Mouse (Mus musculus) splenic B cell, adult 2 months (primary cell): ENCODE measurements around the gene Hoxc11.

ENCODE experiments used
- DNase-seq: peaks from one replicate; pipeline ENCODE4 v3.0.0-alpha.2; 2011; ENCODE audit warnings: low read depth, low spot score
- H3K27me3 ChIP-seq: 2 replicates; pipeline ENCODE4 v1.6.1; 2012; ENCODE audit warnings: mild to moderate bottlenecking, low read length, moderate library complexity, mixed read lengths; ENCODE audit not compliant: control insufficient read depth, poor library complexity, insufficient read depth, severe bottlenecking
- H3K36me3 ChIP-seq: 2 replicates; pipeline ENCODE4 v1.6.1; 2012; ENCODE audit warnings: mild to moderate bottlenecking, low read length, moderate library complexity, mixed read lengths; ENCODE audit not compliant: control insufficient read depth, poor library complexity, insufficient read depth, severe bottlenecking

Gene Hoxc11

DNA sequence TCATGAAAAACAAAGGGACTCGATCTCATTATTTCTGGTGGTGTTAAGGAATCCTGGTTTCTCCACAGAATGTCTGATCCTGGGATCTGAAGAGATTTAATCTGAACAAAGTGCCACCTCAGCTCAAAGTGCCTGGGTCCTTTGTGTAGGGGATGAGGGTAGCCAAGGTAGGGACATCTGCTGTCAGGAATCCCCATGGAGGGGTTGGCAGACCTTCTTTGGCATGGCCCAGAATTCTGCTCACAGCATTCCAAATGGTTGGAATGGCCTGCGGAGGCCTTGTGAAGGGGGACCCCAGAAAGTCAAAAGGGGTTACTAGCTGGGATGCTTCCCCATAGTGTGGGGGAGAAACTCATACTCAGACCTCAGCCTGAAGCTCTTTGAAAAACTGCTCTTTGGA lies 5.4 kb upstream of the Hoxc11 start:
- DNase-seq = no peak
- Histone ChIP-seq H3K27me3 (peaks cover 6% of the 10 kb centered on the region; the same call in 1 of the 2 replicates), H3K36me3 (no peaks in the 10 kb centered on the region)

DNA sequence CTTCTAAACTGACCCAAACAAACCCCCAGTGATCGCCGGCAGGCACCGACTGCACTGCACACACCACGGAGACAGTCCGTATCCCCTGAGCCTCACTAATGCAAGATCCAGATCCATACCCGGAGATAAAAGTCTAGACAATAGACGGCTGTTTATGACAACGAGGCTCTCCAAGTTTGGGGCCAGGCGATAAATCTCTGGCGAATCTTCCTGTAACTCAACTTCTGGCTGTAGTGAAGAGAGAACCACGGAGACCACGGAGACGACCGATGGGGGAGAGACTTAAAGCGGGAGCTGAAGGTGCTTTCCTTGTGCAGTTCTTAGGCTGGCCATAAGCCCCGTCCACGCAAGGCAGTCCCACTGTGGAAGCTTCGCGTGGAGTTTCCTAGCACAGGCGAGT lies 4.5 kb upstream of the Hoxc11 start:
- Histone ChIP-seq H3K36me3 (no peaks in the 10 kb centered on the region), H3K27me3 (peaks cover 6% of the 10 kb centered on the region; the same call in 1 of the 2 replicates)
- no peak for DNase-seq

DNA sequence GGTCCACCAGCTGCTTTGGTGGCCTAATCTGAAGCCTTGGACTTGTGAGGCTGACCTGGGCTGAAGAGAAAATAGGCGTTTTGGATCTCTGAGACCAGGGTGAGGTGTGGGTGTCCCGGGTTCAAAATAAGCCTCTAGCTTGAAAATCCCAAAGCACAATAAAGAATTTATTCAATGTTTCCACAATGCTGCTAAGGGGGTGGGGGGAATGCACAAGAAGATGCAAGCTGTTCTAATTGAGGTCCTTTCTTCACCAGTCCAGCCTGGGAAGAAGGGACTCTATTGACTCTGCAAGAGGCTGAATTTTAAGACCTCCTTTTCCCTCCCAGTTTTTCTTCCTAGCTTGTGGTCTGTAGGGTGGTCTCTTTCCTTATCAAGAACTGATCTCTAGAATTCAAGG lies 3.4 kb upstream of the Hoxc11 start:
- Histone ChIP-seq H3K36me3 (no peaks in the 10 kb centered on the region), H3K27me3 (peaks cover 6% of the 10 kb centered on the region; the same call in 1 of the 2 replicates)
- no peak for DNase-seq

- no peaks in the 10 kb centered on the region for H3K36me3 ChIP-seq
- no peak for DNase-seq
Observed at GRCm38 (mm10) chr15:102953561-102953960, 666 bp upstream of the Hoxc11 start.

DNA sequence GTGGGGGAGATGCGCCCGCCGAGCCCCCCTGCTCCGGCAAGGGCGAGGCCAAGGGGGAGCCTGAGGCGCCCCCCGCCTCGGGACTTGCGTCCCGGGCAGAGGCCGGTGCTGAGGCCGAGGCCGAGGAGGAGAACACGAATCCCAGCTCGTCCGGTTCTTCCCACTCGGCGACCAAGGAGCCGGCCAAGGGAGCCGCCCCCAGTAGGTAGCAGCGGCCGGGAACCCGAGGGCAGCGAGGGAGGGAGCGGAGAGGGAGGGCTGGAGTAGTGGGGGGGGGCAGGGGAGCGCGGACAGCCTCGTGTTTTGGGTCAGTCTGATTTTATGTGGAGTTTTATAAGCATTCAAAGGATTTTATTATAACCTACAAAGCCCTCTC lies 768 bp downstream of the Hoxc11 start:
- Histone ChIP-seq H3K36me3 (no peaks in the 10 kb centered on the region), H3K27me3 (no peaks in the 10 kb centered on the region)
- no peak for DNase-seq

More at GRCm38 (mm10) chr15:102953561-102953960, 666 bp upstream of the Hoxc11 start:
- H3K27me3 ChIP-seq = peaks cover 6% of the 10 kb centered on the region; the same call in 1 of the 2 replicates

DNA sequence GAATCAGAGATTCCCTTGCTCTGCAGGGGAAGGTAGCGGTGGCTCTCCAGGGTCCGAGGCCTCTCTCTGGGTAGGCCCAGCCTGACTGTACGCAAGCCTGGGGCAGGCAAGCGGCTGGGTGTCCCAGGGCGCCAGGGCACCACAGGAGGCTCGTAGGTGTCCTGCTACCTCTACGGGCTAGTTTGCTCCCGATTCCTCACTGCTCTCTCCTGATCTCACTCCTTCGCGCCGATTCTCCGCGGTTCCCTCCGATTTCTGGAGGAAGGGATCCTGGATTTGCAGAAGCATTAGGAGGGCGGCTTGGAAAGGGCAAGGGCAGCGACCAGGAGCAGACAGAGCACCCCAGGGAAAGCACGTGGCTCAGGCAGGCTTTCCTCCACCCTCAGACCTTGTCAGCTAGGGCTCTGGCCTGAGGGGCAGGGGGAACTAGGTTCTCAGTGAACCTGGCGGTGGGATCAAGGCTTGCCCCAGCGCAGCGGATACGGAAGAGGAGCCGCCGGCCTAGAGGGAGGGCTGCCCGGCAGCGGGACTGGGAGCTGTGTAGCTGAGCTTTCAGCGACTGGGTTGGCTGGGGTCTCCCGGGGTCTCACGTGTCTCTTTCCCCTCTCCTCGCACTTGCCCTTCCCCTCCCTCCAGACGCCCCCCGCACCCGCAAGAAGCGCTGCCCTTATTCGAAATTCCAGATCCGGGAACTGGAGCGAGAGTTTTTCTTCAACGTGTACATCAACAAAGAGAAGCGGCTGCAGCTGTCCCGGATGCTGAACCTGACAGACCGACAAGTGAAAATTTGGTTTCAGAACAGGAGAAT lies 1.8 kb downstream of the Hoxc11 start:
- H3K36me3 ChIP-seq = no peaks in the 10 kb centered on the region
- no peak for DNase-seq
- no peaks in the 10 kb centered on the region for H3K27me3 ChIP-seq

DNA sequence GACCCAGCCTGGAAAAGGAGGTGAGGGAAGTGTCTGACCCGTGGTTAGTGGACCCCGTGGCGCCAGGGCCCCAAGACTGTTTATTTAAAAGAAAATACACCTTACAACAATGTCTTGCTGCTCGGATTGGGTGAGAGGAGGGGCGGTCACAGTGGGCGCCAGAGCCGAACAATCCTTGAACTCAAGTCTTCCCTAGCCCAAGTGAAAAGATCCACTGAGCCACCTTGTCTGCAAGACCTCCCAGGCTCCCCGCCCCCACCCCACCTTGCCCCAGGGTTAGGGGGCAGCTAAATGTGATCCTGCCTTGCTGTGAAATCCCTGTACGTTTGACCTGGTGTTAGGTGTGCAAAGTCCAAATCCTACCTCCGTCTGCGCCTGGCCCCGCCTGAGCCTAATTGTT lies 2.7 kb downstream of the Hoxc11 start:
- no peaks in the 10 kb centered on the region for H3K27me3 ChIP-seq
- DNase-seq = no peak
- H3K36me3 ChIP-seq = no peaks in the 10 kb centered on the region

DNA sequence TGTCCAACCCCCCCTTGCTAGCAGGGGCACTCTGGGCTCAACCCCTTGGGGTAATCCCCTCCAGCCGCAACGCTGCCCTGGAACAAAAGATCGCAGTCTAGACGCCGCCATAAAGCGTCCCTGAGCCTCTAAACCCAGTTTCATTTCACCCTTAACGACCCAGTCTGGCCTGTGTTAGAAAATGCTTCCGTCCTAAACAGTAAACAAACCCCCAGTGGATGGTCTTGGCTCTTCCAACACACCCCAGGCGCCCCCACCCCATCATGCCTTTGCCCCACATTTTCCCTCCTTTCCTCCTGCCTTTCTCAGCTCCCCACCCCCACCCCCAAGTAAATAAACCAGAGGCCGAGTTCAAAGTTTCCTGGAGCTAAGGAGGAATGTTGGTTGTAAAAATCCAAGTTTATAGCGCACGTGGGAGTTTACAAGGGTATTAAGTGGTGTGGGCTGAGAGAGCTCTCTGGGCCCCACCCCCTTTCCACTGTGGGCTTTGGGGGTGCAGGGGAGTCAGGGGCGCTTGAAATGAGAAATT lies 5.5 kb downstream of the Hoxc11 start:
- peaks cover 5% of the 10 kb centered on the region; the same call in 1 of the 2 replicates for H3K27me3 ChIP-seq
- no peaks in the 10 kb centered on the region for H3K36me3 ChIP-seq
- no peak for DNase-seq

DNA sequence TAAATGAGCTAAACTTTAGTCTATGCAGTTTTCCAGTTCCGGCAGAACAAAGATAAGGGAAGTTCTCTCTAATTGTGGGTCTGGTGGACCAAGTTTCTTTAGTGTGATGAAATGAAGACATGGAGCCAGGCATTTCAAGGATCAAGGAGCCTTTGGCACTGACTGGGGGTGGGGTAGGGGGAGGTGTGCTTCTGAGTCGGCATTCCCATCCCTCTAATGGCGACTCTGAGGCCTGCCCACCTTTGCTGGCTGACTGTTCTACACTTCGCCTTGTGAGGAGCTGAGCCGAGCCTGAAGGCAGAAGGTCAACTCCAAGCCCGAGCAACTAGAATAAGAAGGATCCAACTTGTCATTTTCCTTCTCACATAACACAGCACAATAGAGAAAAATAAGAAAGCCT lies 7.5 kb downstream of the Hoxc11 start:
- no peaks in the 10 kb centered on the region for H3K36me3 ChIP-seq
- H3K27me3 ChIP-seq = peaks cover 5% of the 10 kb centered on the region; the same call in 1 of the 2 replicates
- DNase-seq = no peak

- peaks cover 7% of the 10 kb centered on the region for H3K27me3 ChIP-seq
- no peak for DNase-seq
- H3K36me3 ChIP-seq = no peaks in the 10 kb centered on the region
Observed at GRCm38 (mm10) chr15:102962492-102962891, 8.3 kb downstream of the Hoxc11 start.

DNA sequence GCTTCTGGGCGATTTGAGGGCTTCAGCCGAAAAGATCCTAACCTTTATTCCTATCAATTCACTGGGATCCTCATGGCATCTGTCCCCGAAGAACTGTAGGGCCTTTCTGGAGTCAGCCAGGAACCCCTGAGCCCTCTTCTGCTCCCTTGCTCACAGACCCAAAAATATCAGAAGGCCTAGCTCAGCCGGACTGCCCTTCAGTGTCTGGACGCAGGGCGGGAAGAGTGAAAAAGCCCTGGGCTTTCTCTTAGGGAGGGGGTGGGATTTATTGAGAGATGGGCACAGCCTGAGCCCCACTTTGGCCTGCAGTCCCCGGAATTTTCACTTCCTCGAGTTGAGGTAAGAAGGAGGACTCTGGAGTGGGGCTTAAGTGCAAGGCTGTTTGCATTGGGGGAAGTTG lies 9.0 kb downstream of the Hoxc11 start:
- peaks cover 7% of the 10 kb centered on the region for H3K27me3 ChIP-seq
- no peak for DNase-seq

DNA sequence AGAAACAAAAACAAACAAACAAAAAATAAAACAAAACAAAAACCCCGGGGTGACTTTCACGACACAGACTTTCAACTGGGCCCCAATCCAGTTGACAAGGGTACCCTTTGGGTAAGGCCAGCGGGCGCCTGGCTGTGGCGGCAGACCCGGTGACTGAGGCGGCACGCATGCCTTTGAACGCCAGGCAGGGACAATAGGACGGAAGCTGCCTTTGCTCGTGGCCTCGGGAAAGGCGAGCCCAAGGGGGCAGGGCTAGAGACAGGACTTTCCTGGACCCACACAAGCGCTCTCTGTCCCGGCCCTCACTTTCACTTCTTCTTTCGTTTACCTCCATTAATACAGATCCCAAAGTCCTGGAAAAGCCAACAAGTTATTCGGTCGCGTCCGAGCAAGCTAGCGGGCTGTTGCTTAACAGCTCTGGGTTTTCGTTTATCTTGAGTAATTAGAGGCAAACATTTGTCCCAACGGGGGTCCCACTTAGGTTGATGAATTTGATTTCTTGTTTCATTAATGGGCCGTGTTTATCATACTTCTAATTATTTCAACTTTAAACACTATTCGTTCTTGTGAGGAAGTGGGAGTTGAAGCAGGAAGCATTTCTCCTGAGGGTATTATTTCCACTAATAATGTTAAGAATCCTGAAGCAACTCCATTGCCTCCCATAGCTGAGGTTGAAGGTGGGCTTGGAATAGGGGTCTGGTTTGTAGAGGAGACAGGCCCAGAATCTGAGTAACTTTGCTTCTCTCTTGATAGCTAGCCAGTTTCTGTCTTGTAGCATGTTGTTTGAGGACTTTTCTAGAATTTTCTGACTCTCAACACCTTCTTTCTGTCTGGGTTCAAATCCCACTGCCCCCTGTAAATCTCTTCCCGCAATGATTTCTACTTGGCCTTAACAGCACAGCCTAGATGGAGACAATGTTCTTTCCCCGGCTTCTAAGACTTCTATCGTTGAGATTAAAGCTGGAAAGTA lies 9.7 kb downstream of the Hoxc11 start:
- peaks cover 7% of the 10 kb centered on the region for H3K27me3 ChIP-seq
- DNase-seq = no peak
- H3K36me3 ChIP-seq = no peaks in the 10 kb centered on the region

More for the DNA sequence above, 9.0 kb downstream of the Hoxc11 start:
- H3K36me3 ChIP-seq = no peaks in the 10 kb centered on the region

- Histone ChIP-seq H3K36me3 (no peaks in the 10 kb centered on the region), H3K27me3 (peaks cover 7% of the 10 kb centered on the region)
- no peak for DNase-seq
Observed at GRCm38 (mm10) chr15:102965003-102965891, 11.0 kb downstream of the Hoxc11 start.
